Mouse (Mus musculus): ENCODE measurements around the gene Etfdh. TPM values are rescaled to one million over a fixed set of nuclear protein-coding genes. Genes with fewer than 3 reads are reported as not detected.
A peak's percentile ranks its signal among the peaks of the same experiment; 100 is the strongest.
"Not testable (repeated sequence)": the region's sequence is repeated elsewhere in the genome, so short reads cannot be mapped to it uniquely, and the experiment has no call there.

Etfdh gene
- total RNA-seq, 2 experiments from 2014 or later: 616 to 630 TPM

GRCm38 (mm10) chr3:79577606-79578005 is 51.7 kb downstream of the Etfdh start:
- no peak for DNase-seq

- no peak for DNase-seq
These were observed 52.4 kb downstream of the Etfdh start for GRCm38 (mm10) chr3:79576865-79577264.

GRCm38 (mm10) chr3:79576468-79576816 is 52.9 kb downstream of the Etfdh start:
- no peak for DNase-seq

- no peak for DNase-seq
These were observed 53.5 kb downstream of the Etfdh start for GRCm38 (mm10) chr3:79575576-79576467.

- no peak for DNase-seq
These were observed 55.0 kb downstream of the Etfdh start for GRCm38 (mm10) chr3:79574336-79574735.

GRCm38 (mm10) chr3:79573376-79573775 is 55.9 kb downstream of the Etfdh start:
- not testable (repeated sequence) for DNase-seq

GRCm38 (mm10) chr3:79572399-79572798 is 56.9 kb downstream of the Etfdh start:
- peak in 1 of 2 experiments; percentile 15 for DNase-seq

GRCm38 (mm10) chr3:79569351-79569681 is 60.0 kb downstream of the Etfdh start:
- no peak for DNase-seq

GRCm38 (mm10) chr3:79568629-79569350 is 60.5 kb downstream of the Etfdh start:
- DNase-seq: no peak

- DNase-seq: peak; percentile 92 to 97
These were observed 61.5 kb downstream of the Etfdh start, which contains the start of gene Fnip2 for GRCm38 (mm10) chr3:79567703-79568362. Gene Fnip2 (minus strand): TSS chr3:79567796.

- DNase-seq: peak in 1 of 2 experiments; percentile 15
These were observed 62.3 kb downstream of the Etfdh start for GRCm38 (mm10) chr3:79566716-79567691.

GRCm38 (mm10) chr3:79564875-79565606 is 64.3 kb downstream of the Etfdh start:
- DNase-seq: no peak

GRCm38 (mm10) chr3:79563511-79563910 is 65.8 kb downstream of the Etfdh start:
- no peak for DNase-seq

GRCm38 (mm10) chr3:79561784-79562715 is 67.2 kb downstream of the Etfdh start:
- no peak for DNase-seq

GRCm38 (mm10) chr3:79560555-79560954 is 68.7 kb downstream of the Etfdh start:
- DNase-seq: no peak

GRCm38 (mm10) chr3:79559773-79560045 is 69.6 kb downstream of the Etfdh start:
- DNase-seq: no peak

- DNase-seq: peak; percentile 45 to 47
These were observed 70.1 kb downstream of the Etfdh start for GRCm38 (mm10) chr3:79559021-79559772.

- DNase-seq: no peak
These were observed 74.2 kb downstream of the Etfdh start for GRCm38 (mm10) chr3:79555061-79555460.

Data from heart, adult 18-20 months (tissue).